Mouse (Mus musculus) heart, embryonic 16.5 days (tissue): ENCODE results near the gene Dclk2. TPM values are rescaled to one million over a fixed set of nuclear protein-coding genes. Genes with fewer than 3 reads are reported as not detected.

Experiments used
- polyA plus RNA-seq: library from polyadenylated mRNA; unstranded; fragments of >200 nt; fragmentation: Nextera tagmentation; extraction: Ambion mirVana; gene quantifications from 2 replicates; pipeline ENCODE4 v1.2.1, GENCODE M21; 2015

Gene Dclk2
- polyA plus RNA-seq, 1 experiment from 2014 or later: 4.5 TPM

Other genes starting within 250 kb of the Dclk2 start
- gene Cd1d1, start 78.6 kb upstream of the Dclk2 start, polyA plus RNA-seq: 56.4 and 60.7 TPM in 2 replicates